Mouse (Mus musculus): Measurements from ENCODE around the gene H2-M10.2. TPM values are rescaled to one million over a fixed set of nuclear protein-coding genes. Genes with fewer than 3 reads are reported as not detected.

The H2-M10.2 gene
- polyA plus RNA-seq (2014; fragmentation: Illumina TruSeq; extraction: RNeasy Lipid Tissue Mini Kit (QIAGEN cat#74804); ENCODE audit: low read depth, low replicate concordance), result not detected

GRCm38 (mm10) chr17:36286390-36286789 lies at the start of gene H2-M10.2:
H2-M10.2 (minus strand) TSS chr17:36286490.

GRCm38 (mm10) chr17:36326055-36326454 lies 39.8 kb upstream of the H2-M10.2 start, which contains the start of gene H2-M10.1:
H2-M10.1 (minus strand) TSS chr17:36326155.

GRCm38 (mm10) chr17:36271586-36272256 lies 14.6 kb downstream of the H2-M10.2 start, which contains the start of gene Trim39:
Trim39 (minus strand) TSS chr17:36272247.

GRCm38 (mm10) chr17:36257969-36258368 lies 28.3 kb downstream of the H2-M10.2 start, which contains the start of gene Rpp21:
Rpp21 (minus strand) TSS chr17:36258069.

Other genes starting within 250 kb of the H2-M10.2 start
- 0.71 TPM for gene H2-T22, start 243.7 kb downstream of the H2-M10.2 start, polyA plus RNA-seq (2014; fragmentation: Illumina TruSeq; extraction: RNeasy Lipid Tissue Mini Kit (QIAGEN cat#74804); ENCODE audit: low read depth, low replicate concordance)
- not detected for gene Gm6034, start 243.5 kb downstream of the H2-M10.2 start, polyA plus RNA-seq (2014; fragmentation: Illumina TruSeq; extraction: RNeasy Lipid Tissue Mini Kit (QIAGEN cat#74804); ENCODE audit: low read depth, low replicate concordance)
- not detected for gene Gm11127, start 228.1 kb downstream of the H2-M10.2 start, polyA plus RNA-seq (2014; fragmentation: Illumina TruSeq; extraction: RNeasy Lipid Tissue Mini Kit (QIAGEN cat#74804); ENCODE audit: low read depth, low replicate concordance)
- gene Gm19684, start 164.8 kb downstream of the H2-M10.2 start, polyA plus RNA-seq (2014; fragmentation: Illumina TruSeq; extraction: RNeasy Lipid Tissue Mini Kit (QIAGEN cat#74804); ENCODE audit: low read depth, low replicate concordance), result not detected
- not detected for gene Gm7030, start 157.1 kb downstream of the H2-M10.2 start, polyA plus RNA-seq (2014; fragmentation: Illumina TruSeq; extraction: RNeasy Lipid Tissue Mini Kit (QIAGEN cat#74804); ENCODE audit: low read depth, low replicate concordance)
- not detected for gene Gm8909, start 118.0 kb downstream of the H2-M10.2 start, polyA plus RNA-seq (2014; fragmentation: Illumina TruSeq; extraction: RNeasy Lipid Tissue Mini Kit (QIAGEN cat#74804); ENCODE audit: low read depth, low replicate concordance)
- not detected for gene H2-T3, start 96.2 kb downstream of the H2-M10.2 start, polyA plus RNA-seq (2014; fragmentation: Illumina TruSeq; extraction: RNeasy Lipid Tissue Mini Kit (QIAGEN cat#74804); ENCODE audit: low read depth, low replicate concordance)
- gene Rpp21, start 28.4 kb downstream of the H2-M10.2 start, polyA plus RNA-seq (2014; fragmentation: Illumina TruSeq; extraction: RNeasy Lipid Tissue Mini Kit (QIAGEN cat#74804); ENCODE audit: low read depth, low replicate concordance), result 6.4 TPM
- gene Trim39, start 14.2 kb downstream of the H2-M10.2 start, polyA plus RNA-seq (2014; fragmentation: Illumina TruSeq; extraction: RNeasy Lipid Tissue Mini Kit (QIAGEN cat#74804); ENCODE audit: low read depth, low replicate concordance), result 45.3 TPM
- not detected for gene H2-M10.1, start 39.7 kb upstream of the H2-M10.2 start, polyA plus RNA-seq (2014; fragmentation: Illumina TruSeq; extraction: RNeasy Lipid Tissue Mini Kit (QIAGEN cat#74804); ENCODE audit: low read depth, low replicate concordance)
- not detected for gene H2-M10.3, start 81.9 kb upstream of the H2-M10.2 start, polyA plus RNA-seq (2014; fragmentation: Illumina TruSeq; extraction: RNeasy Lipid Tissue Mini Kit (QIAGEN cat#74804); ENCODE audit: low read depth, low replicate concordance)
- gene H2-M10.4, start 175.8 kb upstream of the H2-M10.2 start, polyA plus RNA-seq (2014; fragmentation: Illumina TruSeq; extraction: RNeasy Lipid Tissue Mini Kit (QIAGEN cat#74804); ENCODE audit: low read depth, low replicate concordance), result not detected

All from testis, adult 10 weeks (tissue).